Mouse (Mus musculus) lung, adult 2 months (tissue): Measurements from ENCODE around the gene Gpr65. TPM values are rescaled to one million over a fixed set of nuclear protein-coding genes. Genes with fewer than 3 reads are reported as not detected.

Experiments
- DNase-seq: peaks from one replicate; pipeline ENCODE4 v3.0.0; 2022
- H3K4me1 ChIP-seq: fragments of 200-500 bp; 2 replicates; pipeline ENCODE4 v1.6.1; 2011; ENCODE audit warnings: low read length; ENCODE audit not compliant: control insufficient read depth, insufficient read depth
- H3K4me3 ChIP-seq: fragments of 200-500 bp; replicated peaks from 2 replicates; pipeline ENCODE3; 2011; ENCODE audit warnings: low read depth, mild to moderate bottlenecking, control low read depth, low read length; ENCODE audit errors: extremely low read depth
- CTCF ChIP-seq: fragments of 200-500 bp; IDR thresholded peaks from 2 replicates; pipeline ENCODE4 v1.5.1; 2011; ENCODE audit warnings: mild to moderate bottlenecking, low read length, control low read depth; ENCODE audit not compliant: insufficient read depth
- POLR2A ChIP-seq: fragments of 200-500 bp; IDR thresholded peaks from 2 replicates; pipeline ENCODE4 v1.6.1; 2011; ENCODE audit warnings: low read depth, mild to moderate bottlenecking, control low read depth, low read length, borderline replicate concordance; ENCODE audit errors: extremely low read depth
- WGBS: fragments of 180-500 bp; shearing (Covaris S2); methylation state at CpG from one replicate; pipeline ENCODE4 v1.1.7; 2018; 5-methylcytosine and 5-hydroxymethylcytosine counted together
- polyA plus RNA-seq: library from polyadenylated mRNA; depleted of rRNA; stranded (reverse); fragments of >200 nt; gene quantifications from 2 replicates; pipeline ENCODE4 v1.2.3, GENCODE M21; 2012

Gpr65 gene
- polyA plus RNA-seq, 1 experiment = 1.6 TPM

- no peak for DNase-seq
- Histone ChIP-seq H3K4me3 (no peak overlapping the region), H3K4me1 (no peaks in the 10 kb centered on the region)
- WGBS = 70% methylated on average over 8 of the region's 8 CpGs
- TF ChIP-seq POLR2A (no peak), CTCF (no peak)
Observed at GRCm38 (mm10) chr12:98280996-98281395, 12.6 kb downstream of the Gpr65 start.

GRCm38 (mm10) chr12:98282776-98283486 is 14.5 kb downstream of the Gpr65 start:
- DNase-seq = no peak
- no peaks in the 10 kb centered on the region for H3K4me1 ChIP-seq
- 60% methylated on average over 14 of the region's 14 CpGs for WGBS
- H3K4me3 ChIP-seq = no peak overlapping the region
- no peak for TF ChIP-seq POLR2A
- no peak for TF ChIP-seq CTCF

- WGBS = 44% methylated on average over 3 of the region's 3 CpGs
- Histone ChIP-seq H3K4me3 (no peak overlapping the region), H3K4me1 (no peaks in the 10 kb centered on the region)
- DNase-seq = no peak
- TF ChIP-seq CTCF (no peak), POLR2A (no peak)
Observed at GRCm38 (mm10) chr12:98283487-98283860, 15.0 kb downstream of the Gpr65 start.

- no peak for DNase-seq
- TF ChIP-seq CTCF (no peak), POLR2A (no peak)
- H3K4me1 ChIP-seq = no peaks in the 10 kb centered on the region
- H3K4me3 ChIP-seq = no peak overlapping the region
- 88% methylated on average over 3 of the region's 3 CpGs for WGBS
Observed at GRCm38 (mm10) chr12:98284477-98284876, 16.0 kb downstream of the Gpr65 start.

GRCm38 (mm10) chr12:98290475-98290874 is 22.0 kb downstream of the Gpr65 start:
- DNase-seq = no peak
- 55% methylated on average over 3 of the region's 3 CpGs for WGBS
- no peak overlapping the region for H3K4me3 ChIP-seq
- TF ChIP-seq POLR2A = no peak
- no peak for TF ChIP-seq CTCF
- no peaks in the 10 kb centered on the region for H3K4me1 ChIP-seq

GRCm38 (mm10) chr12:98292278-98292677 is 23.8 kb downstream of the Gpr65 start:
- 30% methylated on average over 4 of the region's 4 CpGs for WGBS
- no peak for TF ChIP-seq CTCF
- TF ChIP-seq POLR2A = no peak
- H3K4me1 ChIP-seq = no peaks in the 10 kb centered on the region
- no peak overlapping the region for H3K4me3 ChIP-seq
- no peak for DNase-seq

- 78% methylated on average over 2 of the region's 2 CpGs for WGBS
- TF ChIP-seq POLR2A = no peak
- TF ChIP-seq CTCF = no peak
- no peak overlapping the region for H3K4me3 ChIP-seq
Observed at GRCm38 (mm10) chr12:98294241-98294640, 25.8 kb downstream of the Gpr65 start.

GRCm38 (mm10) chr12:98301980-98302379 is 33.5 kb downstream of the Gpr65 start:
- WGBS = 67% methylated on average over 5 of the region's 5 CpGs
- H3K4me1 ChIP-seq = no peaks in the 10 kb centered on the region
- no peak for DNase-seq
- TF ChIP-seq CTCF = no peak
- TF ChIP-seq POLR2A = no peak
- H3K4me3 ChIP-seq = no peak overlapping the region

More at GRCm38 (mm10) chr12:98294241-98294640, 25.8 kb downstream of the Gpr65 start:
- H3K4me1 ChIP-seq = no peaks in the 10 kb centered on the region
- no peak for DNase-seq

- H3K4me3 ChIP-seq = no peak overlapping the region
- no peak for DNase-seq
- H3K4me1 ChIP-seq = no peaks in the 10 kb centered on the region
- TF ChIP-seq CTCF (no peak), POLR2A (no peak)
- 93% methylated on average over 1 of the region's 1 CpGs for WGBS
Observed at GRCm38 (mm10) chr12:98303013-98303412, 34.6 kb downstream of the Gpr65 start.

GRCm38 (mm10) chr12:98307179-98307915 is 38.9 kb downstream of the Gpr65 start:
- TF ChIP-seq CTCF (no peak), POLR2A (no peak)
- DNase-seq = no peak
- H3K4me1 ChIP-seq = no peaks in the 10 kb centered on the region
- 80% methylated on average over 7 of the region's 7 CpGs for WGBS
- no peak overlapping the region for H3K4me3 ChIP-seq

- no peak for DNase-seq
- TF ChIP-seq CTCF (no peak), POLR2A (no peak)
- Histone ChIP-seq H3K4me1 (no peaks in the 10 kb centered on the region), H3K4me3 (no peak overlapping the region)
- 86% methylated on average over 7 of the region's 7 CpGs for WGBS
Observed at GRCm38 (mm10) chr12:98311376-98312083, 43.1 kb downstream of the Gpr65 start.
